Mouse (Mus musculus) CH12.LX (cell line): ENCODE measurements around the gene Pum1. TPM values are rescaled to one million over a fixed set of nuclear protein-coding genes. Genes with fewer than 3 reads are reported as not detected.

ENCODE experiments used
- DNase-seq: peaks from one replicate; pipeline ENCODE4 v3.0.0-alpha.2; 2013; ENCODE audit errors: extremely low read depth
- H3K27ac ChIP-seq: 2 replicates; pipeline ENCODE4 v1.5.1; 2012; ENCODE audit warnings: low read depth, mild to moderate bottlenecking, control low read depth, moderate library complexity; ENCODE audit not compliant: insufficient read depth
- H3K27me3 ChIP-seq: replicated peaks from 2 replicates; pipeline ENCODE3; 2012; ENCODE audit warnings: inconsistent platforms
- H3K36me3 ChIP-seq, 2 experiments: replicated peaks in 1 of 2; 2 replicates each; pipeline versions ENCODE3 to v1.6.1; 2012; ENCODE audit warnings: inconsistent platforms in 1 of 2, low read length in 1 of 2, mild to moderate bottlenecking in 1 of 2, mixed read lengths in 1 of 2, moderate library complexity in 1 of 2; ENCODE audit not compliant: control insufficient read depth in 1 of 2, insufficient read depth in 1 of 2
- H3K4me1 ChIP-seq, 2 experiments: 2 replicates each; pipeline ENCODE4 v1.6.1; 2012; ENCODE audit warnings: inconsistent platforms in 1 of 2, moderate library complexity in 1 of 2; ENCODE audit not compliant: insufficient read depth in 2 of 2, control insufficient read depth in 1 of 2
- H3K4me2 ChIP-seq: 2 replicates; pipeline ENCODE4 v1.6.1; 2012; ENCODE audit warnings: low read depth, mild to moderate bottlenecking, control low read depth; ENCODE audit not compliant: poor library complexity, insufficient read depth, severe bottlenecking
- H3K4me3 ChIP-seq, 3 experiments: fragments of 150-350 bp in 1 of 3; sonication (generic) in 1 of 3; replicated peaks in 1 of 3; 2 replicates each; pipeline versions ENCODE3 to v1.5.1; 2011 to 2012; ENCODE audit warnings: low read depth in 2 of 3, low read length in 2 of 3, mild to moderate bottlenecking in 2 of 3, moderate library complexity in 2 of 3, control low read depth in 1 of 3, improper control_type of control experiment in 1 of 3, inconsistent platforms in 1 of 3, mixed read lengths in 1 of 3; ENCODE audit not compliant: poor library complexity in 1 of 3
- H3K79me2 ChIP-seq: replicated peaks from 2 replicates; pipeline ENCODE4 v1.6.1; 2012; ENCODE audit warnings: mild to moderate bottlenecking, moderate library complexity; ENCODE audit not compliant: control insufficient read depth, poor library complexity, insufficient read depth, severe bottlenecking; ENCODE audit errors: extremely low read depth
- H3K9ac ChIP-seq: 2 replicates; pipeline ENCODE4 v1.6.1; 2012; ENCODE audit warnings: low read depth, mild to moderate bottlenecking, control low read depth, moderate library complexity; ENCODE audit not compliant: insufficient read depth
- H3K9me3 ChIP-seq: replicated peaks from 2 replicates; pipeline ENCODE3; 2012; ENCODE audit warnings: low read length, inconsistent platforms, mixed read lengths
- BHLHE40 ChIP-seq: IDR thresholded peaks from 2 replicates; pipeline ENCODE4 v1.6.1; 2011; ENCODE audit warnings: mild to moderate bottlenecking, low read depth, low read length, improper control_type of control experiment
- CTCF ChIP-seq, 2 experiments: IDR thresholded peaks in 1 of 2; conservative IDR thresholded peaks in 1 of 2; 2 replicates each; pipeline ENCODE4 v1.5.1; 2011 to 2012; ENCODE audit warnings: low read depth in 2 of 2, low read length in 2 of 2, improper control_type of control experiment in 1 of 2, inconsistent platforms in 1 of 2, mild to moderate bottlenecking in 1 of 2, moderate library complexity in 1 of 2
- E2F4 ChIP-seq: IDR thresholded peaks from 2 replicates; pipeline ENCODE4 v1.6.1; 2011; ENCODE audit warnings: low read depth, low read length, improper control_type of control experiment; ENCODE audit not compliant: insufficient replicate concordance
- ELF1 ChIP-seq: IDR thresholded peaks from 2 replicates; pipeline ENCODE4 v1.6.1; 2014; ENCODE audit warnings: low read depth, mild to moderate bottlenecking, inconsistent platforms, low read length, improper control_type of control experiment
- ETS1 ChIP-seq: conservative IDR thresholded peaks from 2 replicates; pipeline ENCODE4 v1.6.1; 2012; ENCODE audit warnings: low read depth, mild to moderate bottlenecking, inconsistent platforms, low read length, improper control_type of control experiment, moderate library complexity
- IRF4 ChIP-seq: IDR thresholded peaks from 2 replicates; pipeline ENCODE4 v1.6.1; 2014; ENCODE audit warnings: low read depth, mild to moderate bottlenecking, inconsistent platforms, low read length, improper control_type of control experiment
- JUN ChIP-seq: IDR thresholded peaks from 2 replicates; pipeline ENCODE4 v1.6.1; 2011; ENCODE audit warnings: low read depth, mild to moderate bottlenecking, low read length, improper control_type of control experiment, moderate library complexity; ENCODE audit not compliant: insufficient read depth
- JUND ChIP-seq: conservative IDR thresholded peaks from 2 replicates; pipeline ENCODE4 v1.6.1; 2011; ENCODE audit warnings: low read depth, low read length, improper control_type of control experiment
- MAX ChIP-seq: IDR thresholded peaks from 2 replicates; pipeline ENCODE4 v1.6.1; 2011; ENCODE audit warnings: low read length, improper control_type of control experiment
- MAZ ChIP-seq: IDR thresholded peaks from 2 replicates; pipeline ENCODE4 v1.6.1; 2012; ENCODE audit warnings: low read depth, mild to moderate bottlenecking, inconsistent platforms, low read length, improper control_type of control experiment, moderate library complexity
- MEF2A ChIP-seq: IDR thresholded peaks from 2 replicates; pipeline ENCODE4 v1.6.1; 2014; ENCODE audit warnings: low read depth, mild to moderate bottlenecking, inconsistent platforms, low read length, improper control_type of control experiment, borderline replicate concordance
- MYC ChIP-seq: IDR thresholded peaks from 2 replicates; pipeline ENCODE4 v1.6.1; 2011; ENCODE audit warnings: low read depth, mild to moderate bottlenecking, improper control_type of control experiment, low read length
- NRF1 ChIP-seq: IDR thresholded peaks from 2 replicates; pipeline ENCODE4 v1.6.1; 2014; ENCODE audit warnings: low read depth, mild to moderate bottlenecking, inconsistent platforms, low read length, improper control_type of control experiment, moderate library complexity
- PAX5 ChIP-seq: IDR thresholded peaks from 2 replicates; pipeline ENCODE4 v1.6.1; 2012; ENCODE audit warnings: low read length, inconsistent platforms, mixed read lengths
- RAD21 ChIP-seq: IDR thresholded peaks from 2 replicates; pipeline ENCODE4 v1.6.1; 2011; ENCODE audit warnings: low read depth, mild to moderate bottlenecking, low read length, improper control_type of control experiment, moderate library complexity
- RCOR1 ChIP-seq: conservative IDR thresholded peaks from 2 replicates; pipeline ENCODE4 v1.6.1; 2012; ENCODE audit warnings: low read depth, mild to moderate bottlenecking, inconsistent platforms, low read length, improper control_type of control experiment
- SMC3 ChIP-seq: IDR thresholded peaks from 2 replicates; pipeline ENCODE4 v1.6.1; 2011; ENCODE audit warnings: low read depth, low read length, improper control_type of control experiment
- TBP ChIP-seq: conservative IDR thresholded peaks from 2 replicates; pipeline ENCODE4 v1.6.1; 2011; ENCODE audit warnings: low read depth, low read length, improper control_type of control experiment
- TCF12 ChIP-seq: IDR thresholded peaks from 2 replicates; pipeline ENCODE4 v1.6.1; 2014; ENCODE audit warnings: low read depth, mild to moderate bottlenecking, inconsistent platforms, low read length, improper control_type of control experiment
- ZC3H11A ChIP-seq: IDR thresholded peaks from 2 replicates; pipeline ENCODE4 v1.6.1; 2012; ENCODE audit warnings: low read depth, mild to moderate bottlenecking, inconsistent platforms, low read length, improper control_type of control experiment
- ZKSCAN1 ChIP-seq: IDR thresholded peaks from 2 replicates; pipeline ENCODE4 v1.6.1; 2012; ENCODE audit warnings: low read depth, inconsistent platforms, low read length, improper control_type of control experiment, borderline replicate concordance
- ZMIZ1 ChIP-seq: IDR thresholded peaks from 2 replicates; pipeline ENCODE4 v1.6.1; 2012; ENCODE audit warnings: low read depth, mild to moderate bottlenecking, inconsistent platforms, low read length, improper control_type of control experiment
- dilution Hi-C: fragments of 300-500 bp; cut with MboI; formaldehyde crosslinking; loops from 2 replicates; pipeline ENCODE4 v1.14.3; 2020; ENCODE audit warnings: low sequenced_read_pairs; ENCODE audit not compliant: extremely low pct_unique_long_range_greater_than_20kb, extremely low pct_ligation_motif_present
- in situ Hi-C: fragments of 300-500 bp; cut with MboI; formaldehyde crosslinking; loops from 3 replicates; pipeline ENCODE4 v1.14.3; 2019; ENCODE audit warnings: low sequenced_read_pairs, low pct_ligation_motif_present, low pct_unique_long_range_greater_than_20kb, mixed read lengths
- polyA plus RNA-seq: library from polyadenylated mRNA; unstranded; fragments of >175 nt; gene quantifications from 2 replicates; pipeline ENCODE4 v1.2.1, GENCODE M21; 2012; ENCODE audit warnings: low read depth; ENCODE audit not compliant: insufficient read length
- total RNA-seq, 2 experiments: library from RNA; depleted of rRNA; stranded (reverse); fragments of 300-350 nt in 1 of 2; fragments of >200 nt in 1 of 2; gene quantifications; 2 replicates each; pipeline ENCODE4 v1.2.3; 2012 to 2014

The Pum1 gene
- total and polyA plus RNA-seq, 3 experiments: 17.1 to 41.0 (median 38.0) TPM

GRCm38 (mm10) chr4:130642468-130642867, 20.7 kb upstream of the Pum1 start:
- no peak for TF ChIP-seq JUND
- TF ChIP-seq ZC3H11A: no peak
- TF ChIP-seq TCF12: no peak
- Histone ChIP-seq H3K9ac (no peak overlapping the region), H3K9me3 (no peaks in the 10 kb centered on the region), H3K4me2 (no peak overlapping the region), H3K4me1 (no peaks in the 10 kb centered on the region), H3K79me2 (no peaks in the 10 kb centered on the region), H3K27me3 (no peaks in the 10 kb centered on the region), H3K36me3 (no peaks in the 10 kb centered on the region), H3K27ac (no peak overlapping the region), H3K4me3 (no peak overlapping the region)
- dilution Hi-C loops (no loop called here), in situ Hi-C loops (no loop called here)
- no peak for DNase-seq

- Histone ChIP-seq H3K4me2 (no peak overlapping the region), H3K9me3 (no peaks in the 10 kb centered on the region), H3K27ac (no peak overlapping the region), H3K79me2 (no peaks in the 10 kb centered on the region), H3K36me3 (no peaks in the 10 kb centered on the region), H3K4me1 (peaks cover 0 to 2% of the 10 kb centered on the region in 2 experiments; a peak in 1 of 4 replicates), H3K9ac (no peak overlapping the region), H3K27me3 (no peaks in the 10 kb centered on the region), H3K4me3 (no peak overlapping the region)
- TF ChIP-seq JUN: no peak
- TF ChIP-seq MYC: no peak
- no peak for TF ChIP-seq PAX5
- TF ChIP-seq E2F4: no peak
- TF ChIP-seq MEF2A: no peak
- TF ChIP-seq MAX: no peak
- no peak for TF ChIP-seq ZC3H11A
- TF ChIP-seq MAZ: no peak
- no peak for TF ChIP-seq ETS1
- no peak for TF ChIP-seq IRF4
- TF ChIP-seq NRF1: no peak
- dilution Hi-C loops (no loop called here), in situ Hi-C loops (no loop called here)
- no peak for DNase-seq
Observed at GRCm38 (mm10) chr4:130645426-130645825, 17.7 kb upstream of the Pum1 start.

GRCm38 (mm10) chr4:130651286-130651685, 11.8 kb upstream of the Pum1 start:
- no peak overlapping the region for H3K9ac ChIP-seq
- no peaks in the 10 kb centered on the region for H3K79me2 ChIP-seq
- no peaks in the 10 kb centered on the region for H3K9me3 ChIP-seq
- dilution Hi-C loops: no loop called here
- DNase-seq: no peak
- no peak overlapping the region for H3K4me2 ChIP-seq
- H3K4me1 ChIP-seq: peaks cover 0 to 6% of the 10 kb centered on the region in 2 experiments; a peak in 2 of 4 replicates
- in situ Hi-C loops: no loop called here
- no peaks in the 10 kb centered on the region for H3K27me3 ChIP-seq
- H3K4me3 ChIP-seq: no peak overlapping the region
- H3K27ac ChIP-seq: no peak overlapping the region
- H3K36me3 ChIP-seq: no peaks in the 10 kb centered on the region
- TF ChIP-seq JUND (no peak), RCOR1 (no peak), ZMIZ1 (no peak), TBP (no peak), RAD21 (no peak), MYC (no peak), ELF1 (no peak), SMC3 (no peak), PAX5 (no peak), CTCF (conservative IDR thresholded peaks at IDR 0.05 in 1 of 2, IDR thresholded peaks at IDR 0.05 in 1 of 2; ENCODE audit: low read depth in 2 of 2, low read length in 2 of 2) (no peak), BHLHE40 (no peak), MAX (no peak), ZKSCAN1 (no peak)
